In the genomic region with DNA sequence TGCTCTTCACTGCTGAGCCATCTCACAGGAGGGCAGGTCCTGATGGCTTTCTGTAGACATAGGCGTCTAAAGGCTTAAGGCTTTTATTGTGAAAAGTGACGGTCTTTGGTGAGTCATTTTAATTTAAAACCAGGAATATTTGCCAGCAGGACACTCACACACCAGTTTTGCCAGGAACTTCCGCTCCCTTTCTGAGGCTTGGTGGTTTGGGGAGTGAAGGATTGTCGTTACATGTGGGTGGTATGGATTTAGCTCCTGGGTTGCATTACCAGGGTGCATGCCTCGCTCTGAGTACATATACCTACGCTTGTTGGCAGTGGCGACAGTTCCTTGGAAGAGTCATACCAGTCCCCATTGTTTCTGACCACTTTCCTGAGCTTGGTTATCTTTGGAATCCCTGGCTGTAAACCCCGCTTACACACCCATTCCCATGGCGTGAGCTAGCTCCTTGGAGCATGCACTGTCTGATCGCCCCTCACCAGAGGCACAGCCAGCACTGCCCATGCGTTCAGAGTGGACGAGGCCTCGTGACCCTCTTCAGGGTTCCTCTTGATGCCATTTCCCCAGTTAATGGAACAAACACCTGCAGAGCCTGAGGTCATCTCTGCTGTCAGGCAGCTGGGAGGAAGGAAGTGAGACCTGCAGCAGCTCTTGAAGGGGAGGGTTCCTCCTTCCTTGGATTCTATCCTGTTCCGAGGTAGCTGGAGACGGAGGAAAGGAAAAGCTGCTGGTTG, we compare ENCODE assay signal across 11 mouse cellular contexts. TPM values are rescaled to one million over a fixed set of nuclear protein-coding genes. Genes with fewer than 3 reads are reported as not detected.
DNase-seq lines count a peak whose midpoint lies in the region; ATAC-seq and TF ChIP-seq lines count a peak whose summit lies in the region.
"Had no signal": no experiment of that assay in that cellular context is flagged by ENCODE, and none has a peak within 500 bp of the region (broad histone marks: within the 10 kb centered on the region; RNA-seq: fewer than 3 reads in every experiment).

No protein-coding gene starts in this region.

- no peaks in the 10 kb centered on the region for H3K27me3 ChIP-seq in embryonic facial prominence, embryonic 12.5 days
- no peaks in the 10 kb centered on the region for H3K27me3 ChIP-seq in embryonic facial prominence, embryonic 10.5 days (replicated peaks; ENCODE audit: low read depth, poor library complexity, severe bottlenecking)
- H3K27me3 ChIP-seq in intestine, postnatal 0 days (replicated peaks; ENCODE audit: control insufficient read depth, insufficient read depth, low read length) = no peaks in the 10 kb centered on the region

- H3K9ac ChIP-seq in embryonic facial prominence, embryonic 12.5 days = no peak overlapping the region
- H3K9ac ChIP-seq in intestine, postnatal 0 days (ENCODE audit: low read depth, low read length) = no peak overlapping the region

- no peak overlapping the region for H3K4me3 ChIP-seq in embryonic facial prominence, embryonic 12.5 days
- H3K4me3 ChIP-seq in embryonic facial prominence, embryonic 10.5 days = no peak overlapping the region
- no peak overlapping the region for H3K4me3 ChIP-seq in intestine, postnatal 0 days (ENCODE audit: low read depth, low read length)

- H3K36me3 ChIP-seq in embryonic facial prominence, embryonic 12.5 days = no peaks in the 10 kb centered on the region
- peaks cover 20% of the 10 kb centered on the region for H3K36me3 ChIP-seq in embryonic facial prominence, embryonic 10.5 days (replicated peaks)
- no peaks in the 10 kb centered on the region for H3K36me3 ChIP-seq in intestine, postnatal 0 days (ENCODE audit: control insufficient read depth, insufficient read depth)
- H3K36me3 ChIP-seq: G1E had no signal

- H3K4me2 ChIP-seq in embryonic facial prominence, embryonic 12.5 days (replicated peaks) = no peak overlapping the region
- no peak overlapping the region for H3K4me2 ChIP-seq in intestine, postnatal 0 days (replicated peaks; ENCODE audit: low read depth)

- TF ChIP-seq CTCF in intestine, postnatal 0 days (IDR thresholded peaks at IDR 0.05; ENCODE audit: low read depth) = no peak

- H3K27ac ChIP-seq in embryonic facial prominence, embryonic 12.5 days = 0 out of 2 replicates have a peak overlapping the region, but pooled peaks have one; percentile 3
- no peak overlapping the region for H3K27ac ChIP-seq in embryonic facial prominence, embryonic 10.5 days (replicated peaks)
- H3K27ac ChIP-seq in intestine, postnatal 0 days (ENCODE audit: low read depth, low read length) = peak overlapping the region; percentile 15; the same call in 1 of the 2 replicates

- no peak for ATAC-seq in embryonic facial prominence, embryonic 12.5 days (ENCODE audit: insufficient number of reproducible peaks, insufficient read depth, low FRiP score, low TSS enrichment)
- ATAC-seq in intestine, postnatal 0 days = no peak

- no peak for DNase-seq in embryonic facial prominence, embryonic 10.5 days (ENCODE audit: low spot score)
- peak; percentile 35 for DNase-seq in kidney, postnatal 14 days
- no peak for DNase-seq in kidney, postnatal 10 days
- peak; percentile 53 for DNase-seq in fibroblast of lung, adult 2 months (ENCODE audit: low read depth)
- DNase-seq in urinary bladder, postnatal 25 days (ENCODE audit: low spot score) = no peak
- no peak for DNase-seq in cerebellum, postnatal 25 days
- DNase-seq: lung, postnatal 4 days had no signal

- peaks cover 26% of the 10 kb centered on the region for H3K4me1 ChIP-seq in embryonic facial prominence, embryonic 12.5 days
- peaks cover 66% of the 10 kb centered on the region for H3K4me1 ChIP-seq in embryonic facial prominence, embryonic 10.5 days
- no peaks in the 10 kb centered on the region; the same call in 1 of the 2 replicates for H3K4me1 ChIP-seq in intestine, postnatal 0 days (replicated peaks; ENCODE audit: control insufficient read depth, insufficient read depth, low read length)

- 77% methylated on average over 15 of the region's 15 CpGs for WGBS in embryonic facial prominence, embryonic 12.5 days
- WGBS in embryonic facial prominence, embryonic 10.5 days = 81% methylated on average over 15 of the region's 15 CpGs
- WGBS in intestine, postnatal 0 days = 63% methylated on average over 15 of the region's 15 CpGs

- H3K9me3 ChIP-seq in embryonic facial prominence, embryonic 12.5 days = no peaks in the 10 kb centered on the region
- no peaks in the 10 kb centered on the region for H3K9me3 ChIP-seq in embryonic facial prominence, embryonic 10.5 days
- H3K9me3 ChIP-seq in intestine, postnatal 0 days (ENCODE audit: control insufficient read depth) = no peaks in the 10 kb centered on the region
- H3K9me3 ChIP-seq: G1E had no signal

RNA-seq across cellular contexts. Expression of gene Ctnnbip1, which starts 9.8 kb away (rescaled TPM):
- 83.3 and 85.2 TPM in 2 replicates for polyA plus RNA-seq in embryonic facial prominence, embryonic 12.5 days (2016; fragmentation: Nextera tagmentation; extraction: Ambion mirVana)
- 67.5 TPM in 2 replicates for polyA plus RNA-seq in embryonic facial prominence, embryonic 10.5 days (2016; fragmentation: Nextera tagmentation; extraction: Ambion mirVana)
- polyA plus RNA-seq in intestine, postnatal 0 days (2015; fragmentation: Nextera tagmentation; extraction: Ambion mirVana) = 52.8 and 53.5 TPM in 2 replicates

RNA-seq across cellular contexts. Expression of gene Lzic, which starts 42.8 kb away (rescaled TPM):
- 55.5 and 57.6 TPM in 2 replicates for polyA plus RNA-seq in embryonic facial prominence, embryonic 12.5 days (2016; fragmentation: Nextera tagmentation; extraction: Ambion mirVana)
- 53.2 and 54.5 TPM in 2 replicates for polyA plus RNA-seq in embryonic facial prominence, embryonic 10.5 days (2016; fragmentation: Nextera tagmentation; extraction: Ambion mirVana)
- 31.7 and 31.9 TPM in 2 replicates for polyA plus RNA-seq in intestine, postnatal 0 days (2015; fragmentation: Nextera tagmentation; extraction: Ambion mirVana)

RNA-seq across cellular contexts. Expression of gene Nmnat1, which starts 42.8 kb away (rescaled TPM):
- 12.1 and 13.3 TPM in 2 replicates for polyA plus RNA-seq in embryonic facial prominence, embryonic 12.5 days (2016; fragmentation: Nextera tagmentation; extraction: Ambion mirVana)
- polyA plus RNA-seq in embryonic facial prominence, embryonic 10.5 days (2016; fragmentation: Nextera tagmentation; extraction: Ambion mirVana) = 14.5 and 15.0 TPM in 2 replicates
- 10.8 and 11.0 TPM in 2 replicates for polyA plus RNA-seq in intestine, postnatal 0 days (2015; fragmentation: Nextera tagmentation; extraction: Ambion mirVana)

RNA-seq across cellular contexts. Expression of gene Tmem274, which starts 50.6 kb away (rescaled TPM):
- 0.39 and 0.56 TPM in 2 replicates for polyA plus RNA-seq in embryonic facial prominence, embryonic 12.5 days (2016; fragmentation: Nextera tagmentation; extraction: Ambion mirVana)
- 0.26 and 0.77 TPM in 2 replicates for polyA plus RNA-seq in embryonic facial prominence, embryonic 10.5 days (2016; fragmentation: Nextera tagmentation; extraction: Ambion mirVana)
- polyA plus RNA-seq in intestine, postnatal 0 days (2015; fragmentation: Nextera tagmentation; extraction: Ambion mirVana) = not detected in 2 replicates
- polyA plus RNA-seq: G1E; small intestine, adult 2 months had no signal

RNA-seq across cellular contexts. Expression of gene Clstn1, which starts 58.5 kb away (rescaled TPM):
- polyA plus RNA-seq in embryonic facial prominence, embryonic 12.5 days (2016; fragmentation: Nextera tagmentation; extraction: Ambion mirVana) = 68.1 and 75.7 TPM in 2 replicates
- polyA plus RNA-seq in embryonic facial prominence, embryonic 10.5 days (2016; fragmentation: Nextera tagmentation; extraction: Ambion mirVana) = 39.6 and 44.2 TPM in 2 replicates
- polyA plus RNA-seq in intestine, postnatal 0 days (2015; fragmentation: Nextera tagmentation; extraction: Ambion mirVana) = 34.3 and 34.7 TPM in 2 replicates

Comparison
In these comparisons a context has a peak if more than half of its experiments do, and no peak if none do; other contexts are left out.
1. DNase-seq: peak in kidney, postnatal 14 days (single experiment) and fibroblast of lung, adult 2 months (single experiment); none in embryonic facial prominence, embryonic 10.5 days (single experiment), kidney, postnatal 10 days (single experiment), urinary bladder, postnatal 25 days (single experiment) and cerebellum, postnatal 25 days (0 of 2).